Mouse (Mus musculus) left cerebral cortex, adult 18-20 months (tissue): ENCODE data around the gene Gm572. TPM values are rescaled to one million over a fixed set of nuclear protein-coding genes. Genes with fewer than 3 reads are reported as not detected.

ENCODE experiments used
- DNase-seq, 2 experiments: peaks; one replicate each; pipeline ENCODE4 v3.0.0; 2021 to 2022; ENCODE audit warnings: low spot score in 2 of 2, mixed read lengths in 1 of 2
- total RNA-seq, 2 experiments: library from RNA; stranded (reverse); gene quantifications; 2 replicates each; pipeline ENCODE4 v1.2.3; 2021

Gene Gm572
- total RNA-seq, 2 experiments from 2014 or later = not detected

GRCm38 (mm10) chr4:148663326-148663725 is 20.2 kb downstream of the Gm572 start:
- no peak for DNase-seq

DNA sequence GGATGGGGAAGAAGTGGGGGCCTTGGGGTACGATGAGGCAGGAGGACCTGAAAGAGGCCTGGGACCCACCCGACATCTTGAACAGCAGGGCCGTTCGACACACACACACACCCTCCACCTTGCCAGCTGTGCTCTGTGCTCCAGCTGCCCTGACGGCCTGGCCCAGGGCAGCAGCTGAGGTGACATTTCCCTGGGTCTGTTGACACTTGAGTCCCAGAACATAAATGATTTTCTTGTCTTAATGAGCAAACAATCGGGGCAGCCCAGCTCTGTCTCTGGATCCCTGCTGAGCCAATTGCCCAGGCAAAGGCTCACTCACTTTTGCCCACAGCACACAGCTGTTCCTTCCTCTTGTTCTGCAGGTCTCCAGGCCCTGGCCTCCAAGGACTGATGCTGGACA is 20.9 kb downstream of the Gm572 start:
- DNase-seq = no peak

GRCm38 (mm10) chr4:148667006-148667755 is 24.1 kb downstream of the Gm572 start:
- no peak for DNase-seq

DNA sequence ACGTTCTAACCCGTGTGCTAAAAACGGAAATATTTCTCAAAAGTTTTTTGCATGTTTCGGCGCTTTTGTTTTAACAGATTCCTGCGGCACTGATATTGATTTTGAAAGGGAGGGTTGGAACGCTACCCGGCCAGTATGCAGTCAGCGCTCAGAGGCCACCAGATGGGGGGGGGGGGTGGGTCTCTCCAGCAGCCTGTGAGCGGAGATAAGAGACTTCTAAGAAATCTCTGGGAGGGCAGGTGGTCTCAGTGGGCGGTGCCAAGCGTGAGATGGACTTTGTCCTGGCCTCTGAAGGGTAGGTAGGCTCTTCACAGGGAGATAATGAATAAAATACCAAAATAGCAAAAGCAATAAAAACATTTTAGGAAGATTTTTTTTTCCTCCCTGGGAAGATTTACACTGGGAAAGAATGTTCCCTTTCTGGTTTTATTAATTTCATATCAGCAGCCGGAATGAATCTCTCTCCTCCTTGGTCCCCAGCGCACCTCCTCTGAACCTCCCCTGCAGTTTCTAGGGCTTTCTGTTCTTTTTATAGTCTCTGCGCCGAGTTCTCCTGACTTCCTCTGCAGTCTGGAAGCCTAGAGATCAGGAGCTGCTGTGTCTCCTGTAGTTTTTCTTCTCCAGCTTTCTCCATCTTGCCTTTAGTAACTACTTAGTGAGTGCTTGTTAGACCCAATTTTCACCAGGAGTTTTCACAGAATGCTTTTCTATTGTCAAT is 28.3 kb downstream of the Gm572 start:
- DNase-seq = peak in 1 of 2 experiments; percentile 23

GRCm38 (mm10) chr4:148675043-148675442 is 31.9 kb downstream of the Gm572 start:
- no peak for DNase-seq

GRCm38 (mm10) chr4:148676188-148676960 is 33.3 kb downstream of the Gm572 start:
- DNase-seq = no peak

DNA sequence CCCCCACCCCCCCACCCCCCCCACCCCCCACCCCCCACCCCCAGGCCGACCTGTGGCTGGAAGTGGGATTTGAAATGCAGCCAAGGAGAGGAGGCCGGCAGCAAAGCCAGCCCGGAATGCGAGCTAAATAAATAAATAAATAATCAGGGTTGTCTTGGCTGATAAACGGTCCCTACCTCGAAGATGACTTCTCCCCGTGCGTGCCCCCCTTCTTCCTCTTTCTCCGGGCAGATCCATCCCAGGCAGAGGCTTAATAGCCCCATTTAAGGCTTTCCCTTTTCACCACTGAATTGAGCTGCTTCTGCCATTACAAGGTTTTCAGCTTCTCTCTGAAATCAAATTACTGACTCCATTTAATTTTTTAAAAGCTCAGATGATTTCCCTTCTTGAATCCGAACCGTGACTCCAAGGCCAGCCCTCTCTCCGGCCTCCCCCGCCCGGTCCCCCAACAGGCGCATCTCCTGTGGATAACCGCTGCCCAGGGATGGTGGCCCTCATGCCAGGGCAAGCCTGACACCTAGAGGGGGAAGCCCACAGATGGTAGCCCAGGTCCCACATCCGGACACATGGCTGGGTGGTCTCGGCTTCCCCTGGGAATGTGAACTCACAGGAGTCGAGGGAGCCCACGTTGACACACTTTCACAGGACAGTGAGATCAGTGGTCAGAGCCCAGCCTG is 34.0 kb downstream of the Gm572 start:
- DNase-seq = no peak

GRCm38 (mm10) chr4:148678105-148678504 is 35.0 kb downstream of the Gm572 start:
- no peak for DNase-seq

GRCm38 (mm10) chr4:148680505-148681067 is 37.5 kb downstream of the Gm572 start:
- no peak for DNase-seq

DNA sequence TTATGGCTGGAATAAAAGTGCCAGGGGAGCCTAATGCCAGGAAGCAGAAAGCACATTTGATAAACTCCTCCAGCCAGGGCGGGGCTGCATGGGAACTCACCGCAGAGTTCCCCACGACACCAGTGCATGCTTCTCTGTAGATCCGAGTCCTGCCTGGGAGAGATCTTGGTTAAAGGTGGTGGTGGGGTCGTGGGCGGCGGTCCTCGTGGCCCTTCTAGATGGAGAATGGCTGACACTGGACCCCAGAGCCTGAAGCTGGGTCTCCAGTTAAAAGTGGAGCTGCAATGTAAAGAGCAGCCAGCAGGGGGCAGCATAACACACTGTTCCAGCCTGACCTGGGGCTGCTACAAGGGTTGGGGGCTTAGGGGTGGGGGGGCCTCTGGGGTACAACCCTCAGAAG is 38.3 kb downstream of the Gm572 start:
- peak; percentile 43 to 69 for DNase-seq

- no peak for DNase-seq
Measured at GRCm38 (mm10) chr4:148682961-148683360, 39.8 kb downstream of the Gm572 start.

GRCm38 (mm10) chr4:148683539-148683938 is 40.4 kb downstream of the Gm572 start:
- no peak for DNase-seq

- no peak for DNase-seq
Measured at GRCm38 (mm10) chr4:148686491-148686941, 43.4 kb downstream of the Gm572 start.

DNA sequence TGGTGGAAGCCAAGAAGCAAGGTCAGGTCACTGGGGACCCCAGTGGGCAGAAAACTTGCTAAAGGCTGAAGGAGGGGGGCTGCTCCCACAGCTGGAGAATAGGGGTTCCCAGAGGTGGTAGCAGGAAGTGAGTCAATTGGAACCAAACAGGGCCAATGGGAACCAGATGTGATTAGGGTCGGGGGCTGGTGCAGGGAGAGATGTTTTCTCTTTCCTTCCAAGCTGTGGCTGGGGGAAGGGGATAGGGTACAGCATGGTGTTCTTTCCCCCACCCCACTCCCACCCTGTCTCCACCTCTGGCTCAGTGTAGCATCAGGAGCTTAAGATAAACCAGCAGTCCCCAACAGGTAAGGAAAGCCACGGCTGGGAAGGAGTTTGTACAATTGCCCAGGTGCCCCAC is 45.0 kb downstream of the Gm572 start:
- no peak for DNase-seq

GRCm38 (mm10) chr4:148691185-148691584 is 48.1 kb downstream of the Gm572 start:
- DNase-seq = no peak

GRCm38 (mm10) chr4:148693417-148693959 is 50.4 kb downstream of the Gm572 start:
- no peak for DNase-seq

GRCm38 (mm10) chr4:148704756-148705155 is 61.6 kb downstream of the Gm572 start:
- peak; percentile 13 to 55 for DNase-seq

DNA sequence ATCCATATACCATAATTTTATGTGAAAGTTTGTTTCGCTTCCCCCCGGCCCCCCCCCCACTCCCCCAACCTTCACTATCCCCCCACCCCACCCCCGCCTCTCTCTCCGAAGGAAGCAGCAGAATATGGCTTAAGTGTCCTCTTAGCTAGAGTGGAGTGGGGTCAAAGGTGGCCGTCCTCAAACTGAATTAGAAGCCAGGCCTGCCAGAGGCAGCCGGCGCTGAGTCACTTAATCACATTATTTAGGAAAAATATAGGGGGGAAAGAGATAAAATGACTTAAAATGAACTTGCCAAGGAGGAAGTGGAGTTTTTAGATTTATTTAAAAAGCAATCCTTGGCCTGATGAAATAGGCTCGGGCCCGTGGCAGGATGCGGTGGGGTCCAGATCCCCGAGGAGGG is 65.7 kb downstream of the Gm572 start:
- no peak for DNase-seq

- DNase-seq = no peak
Measured at GRCm38 (mm10) chr4:148710446-148710845, 67.3 kb downstream of the Gm572 start.

DNA sequence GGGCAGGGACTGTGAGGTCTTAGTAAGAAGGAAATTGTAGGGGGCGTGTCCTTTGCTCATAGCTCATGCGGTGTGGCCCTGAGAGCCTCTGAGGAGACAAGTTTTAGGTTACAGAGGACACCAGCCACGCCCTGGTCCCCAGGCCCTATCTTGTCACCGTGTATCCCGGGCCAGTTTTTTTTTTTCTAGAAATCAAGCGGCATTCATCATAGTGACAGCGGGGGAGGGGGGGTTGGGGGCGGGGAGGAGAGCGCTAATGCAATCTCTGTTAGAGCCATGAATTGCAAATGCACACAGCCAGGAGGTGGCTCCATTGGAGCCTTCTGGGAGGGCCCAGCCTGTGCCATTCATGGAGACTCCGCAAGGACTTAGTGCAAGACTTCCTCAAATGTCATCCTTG is 68.2 kb downstream of the Gm572 start:
- no peak for DNase-seq

GRCm38 (mm10) chr4:148712632-148713031 is 69.5 kb downstream of the Gm572 start:
- no peak for DNase-seq
